Mouse (Mus musculus) G1E (cell line): ENCODE results near the gene Nhsl2.

Experiments
- CTCF ChIP-seq: IDR thresholded peaks from 2 replicates; pipeline ENCODE4 v1.5.1; 2012; ENCODE audit warnings: low read depth, low read length, inconsistent platforms, mixed read lengths
- GATA1 ChIP-seq: IDR thresholded peaks from 2 replicates; pipeline ENCODE4 v1.6.1; 2012; ENCODE audit warnings: borderline replicate concordance, low read length, inconsistent platforms, mixed read lengths
- GATA2 ChIP-seq: IDR thresholded peaks from 2 replicates; pipeline ENCODE4 v1.6.1; 2012; ENCODE audit warnings: low read depth, low read length, inconsistent platforms, borderline replicate concordance
- POLR2AphosphoS5 ChIP-seq: IDR thresholded peaks from 2 replicates; pipeline ENCODE4 v1.6.1; 2012; ENCODE audit warnings: low read depth, low read length, inconsistent platforms; ENCODE audit not compliant: insufficient replicate concordance
- TAL1 ChIP-seq: conservative IDR thresholded peaks from 2 replicates; pipeline ENCODE4 v1.6.1; 2012; ENCODE audit warnings: low read depth, low read length, inconsistent platforms, mixed read lengths

DNA sequence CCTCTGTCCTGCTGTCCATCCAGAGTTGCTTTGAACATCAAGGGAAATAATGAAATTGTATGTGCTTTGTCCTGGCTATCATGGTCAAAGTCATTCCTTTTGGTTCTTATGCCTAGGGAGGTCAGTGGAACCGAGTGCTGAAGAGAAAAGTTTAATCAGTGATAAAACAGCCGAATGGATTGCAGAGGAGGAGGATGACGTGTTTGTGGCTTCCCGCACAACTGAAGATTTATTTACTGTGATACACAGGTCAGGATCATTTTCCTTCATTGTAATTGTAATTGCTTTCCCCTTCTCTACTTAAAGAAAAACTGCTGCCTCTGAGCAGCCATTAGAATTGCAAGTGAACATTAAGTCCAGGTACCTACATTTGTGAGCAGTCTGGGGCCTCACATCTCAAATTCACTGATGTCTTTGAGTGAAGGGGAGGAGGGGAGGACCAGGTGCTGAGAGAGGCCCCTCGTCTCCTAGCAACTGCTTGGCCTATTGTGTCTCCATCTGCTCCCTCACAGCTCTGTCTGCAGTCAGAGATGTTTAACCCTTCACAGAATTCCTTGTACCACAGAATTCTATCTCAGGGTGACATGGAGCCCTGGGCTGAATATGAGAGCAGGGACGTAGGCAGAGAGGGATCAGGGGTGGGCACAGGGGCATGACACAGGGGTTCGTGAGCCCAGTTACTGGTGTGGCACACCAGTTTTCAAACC, 232.5 kb downstream of the Nhsl2 start:
- TF ChIP-seq CTCF = no peak
- no peak for TF ChIP-seq POLR2AphosphoS5
- TF ChIP-seq GATA1 = no peak
- TF ChIP-seq TAL1 = no peak
- no peak for TF ChIP-seq GATA2
